Mouse (Mus musculus): ENCODE data around the gene Tcf21. TPM values are rescaled to one million over a fixed set of nuclear protein-coding genes. Genes with fewer than 3 reads are reported as not detected.
A peak's percentile ranks its signal among the peaks of the same experiment; 100 is the strongest.

Gene Tcf21
- polyA plus RNA-seq, 1 experiment from 2014 or later, result 0.71 TPM

GRCm38 (mm10) chr10:22822486-22822885 lies 2.5 kb upstream of the Tcf21 start:
- WGBS, result 15% methylated on average over 5 of the region's 5 CpGs
- H3K27ac ChIP-seq, result no peak overlapping the region
- no peak overlapping the region for H3K4me3 ChIP-seq
- DNase-seq (ENCODE audit: low spot score), result no peak
- H3K9me3 ChIP-seq (replicated peaks), result no peaks in the 10 kb centered on the region
- no peaks in the 10 kb centered on the region for H3K36me3 ChIP-seq
- peaks cover 20% of the 10 kb centered on the region for H3K4me1 ChIP-seq
- peaks cover 87% of the 10 kb centered on the region for H3K27me3 ChIP-seq (ENCODE audit: low read depth, poor library complexity, severe bottlenecking)

GRCm38 (mm10) chr10:22821709-22822108 lies 1.7 kb upstream of the Tcf21 start:
- Histone ChIP-seq H3K9me3 (replicated peaks) (no peaks in the 10 kb centered on the region), H3K27me3 (ENCODE audit: low read depth, poor library complexity, severe bottlenecking) (peaks cover 92% of the 10 kb centered on the region), H3K4me3 (no peak overlapping the region), H3K4me1 (peaks cover 20% of the 10 kb centered on the region), H3K36me3 (no peaks in the 10 kb centered on the region), H3K27ac (no peak overlapping the region)
- WGBS, result 2% methylated on average over 5 of the region's 5 CpGs
- no peak for DNase-seq (ENCODE audit: low spot score)

DNA sequence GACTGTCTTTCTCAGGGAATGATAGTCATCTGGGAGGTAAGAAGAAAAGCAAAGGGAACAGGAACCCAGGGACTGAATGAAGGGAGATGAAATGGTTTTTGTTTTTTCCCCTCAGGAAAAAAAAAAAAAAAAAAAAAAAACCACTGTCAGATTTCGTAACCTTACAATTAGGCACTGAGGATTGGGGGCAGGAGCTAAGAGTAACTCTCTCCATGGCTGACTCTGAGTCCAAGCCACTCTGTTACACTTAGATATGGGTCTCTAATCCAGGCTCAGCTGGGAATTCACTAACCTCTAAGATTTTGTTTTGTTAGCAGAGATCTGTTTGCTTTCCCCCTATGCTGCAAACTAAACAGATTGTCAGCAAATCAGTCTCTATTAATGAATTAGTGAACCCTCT lies 1.3 kb upstream of the Tcf21 start:
- Histone ChIP-seq H3K36me3 (no peaks in the 10 kb centered on the region), H3K4me3 (no peak overlapping the region), H3K27ac (no peak overlapping the region), H3K27me3 (ENCODE audit: low read depth, poor library complexity, severe bottlenecking) (peaks cover 96% of the 10 kb centered on the region), H3K4me1 (peaks cover 24% of the 10 kb centered on the region), H3K9me3 (replicated peaks) (no peaks in the 10 kb centered on the region)
- no peak for DNase-seq (ENCODE audit: low spot score)
- WGBS, result 6% methylated on average over 1 of the region's 1 CpGs

DNA sequence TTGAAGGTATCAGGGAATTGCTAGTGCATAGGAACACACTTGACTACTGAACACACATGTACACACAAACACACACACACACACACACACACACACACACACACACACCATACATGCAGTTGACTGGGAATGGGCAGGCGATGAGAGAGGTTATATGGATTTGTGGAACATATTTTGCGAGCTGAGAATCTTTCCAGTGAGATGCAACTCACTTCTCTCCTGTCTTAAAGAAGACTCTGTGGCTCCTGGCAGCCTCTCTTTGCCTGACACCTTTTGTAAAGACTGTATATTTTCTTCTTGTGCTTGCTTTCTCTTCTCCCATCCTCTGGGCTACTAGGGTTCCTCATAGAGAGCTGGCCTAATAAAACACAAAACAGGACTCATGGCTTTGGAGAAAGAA lies 867 bp upstream of the Tcf21 start:
- H3K9me3 ChIP-seq (replicated peaks), result no peaks in the 10 kb centered on the region
- H3K27me3 ChIP-seq (ENCODE audit: low read depth, poor library complexity, severe bottlenecking), result peaks cover 96% of the 10 kb centered on the region
- H3K36me3 ChIP-seq, result no peaks in the 10 kb centered on the region
- DNase-seq (ENCODE audit: low spot score), result no peak
- no peak overlapping the region for H3K27ac ChIP-seq
- WGBS, result 19% methylated on average over 2 of the region's 2 CpGs
- peaks cover 25% of the 10 kb centered on the region for H3K4me1 ChIP-seq
- H3K4me3 ChIP-seq, result no peak overlapping the region

DNA sequence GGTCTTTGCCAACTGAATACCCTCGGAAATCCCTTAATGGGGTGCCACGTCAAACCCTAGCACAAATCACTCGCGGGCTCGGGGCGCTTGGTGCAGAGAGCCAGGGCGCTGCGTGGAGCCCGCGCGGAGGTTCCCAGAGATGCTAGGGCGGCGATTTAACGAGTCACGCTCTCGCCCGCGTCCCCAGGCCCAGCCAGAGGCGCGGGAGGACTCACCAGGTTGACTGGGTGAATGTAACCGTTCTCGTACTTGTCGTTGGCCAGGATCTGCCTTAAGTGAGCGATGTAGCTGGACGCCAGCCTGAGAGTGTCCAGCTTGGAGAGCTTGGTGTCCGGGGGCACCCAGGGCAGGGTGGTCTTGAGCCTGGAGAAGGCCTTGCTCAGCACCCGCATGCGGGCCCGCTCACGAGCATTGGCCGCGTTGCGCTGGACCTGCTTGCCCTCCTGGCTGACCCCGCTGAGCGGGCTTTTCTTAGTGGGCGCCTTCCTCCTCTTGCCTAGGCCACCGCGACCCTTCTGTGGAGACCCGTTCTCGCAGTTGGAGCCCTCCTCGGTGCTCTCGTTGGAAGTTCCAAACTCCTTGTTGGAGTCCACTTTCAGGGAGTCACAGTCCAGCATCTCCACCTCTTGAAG lies 619 bp downstream of the Tcf21 start:
- Histone ChIP-seq H3K4me1 (peaks cover 29% of the 10 kb centered on the region), H3K9me3 (replicated peaks) (no peaks in the 10 kb centered on the region), H3K27ac (0 out of 2 replicates have a peak overlapping the region, but pooled peaks have one; percentile 34), H3K27me3 (ENCODE audit: low read depth, poor library complexity, severe bottlenecking) (peaks cover 96% of the 10 kb centered on the region), H3K36me3 (no peaks in the 10 kb centered on the region), H3K4me3 (peak overlapping the region; percentile 44)
- WGBS, result under 1% methylated on average over 42 of the region's 42 CpGs
- DNase-seq (ENCODE audit: low spot score), result peak; percentile 67

DNA sequence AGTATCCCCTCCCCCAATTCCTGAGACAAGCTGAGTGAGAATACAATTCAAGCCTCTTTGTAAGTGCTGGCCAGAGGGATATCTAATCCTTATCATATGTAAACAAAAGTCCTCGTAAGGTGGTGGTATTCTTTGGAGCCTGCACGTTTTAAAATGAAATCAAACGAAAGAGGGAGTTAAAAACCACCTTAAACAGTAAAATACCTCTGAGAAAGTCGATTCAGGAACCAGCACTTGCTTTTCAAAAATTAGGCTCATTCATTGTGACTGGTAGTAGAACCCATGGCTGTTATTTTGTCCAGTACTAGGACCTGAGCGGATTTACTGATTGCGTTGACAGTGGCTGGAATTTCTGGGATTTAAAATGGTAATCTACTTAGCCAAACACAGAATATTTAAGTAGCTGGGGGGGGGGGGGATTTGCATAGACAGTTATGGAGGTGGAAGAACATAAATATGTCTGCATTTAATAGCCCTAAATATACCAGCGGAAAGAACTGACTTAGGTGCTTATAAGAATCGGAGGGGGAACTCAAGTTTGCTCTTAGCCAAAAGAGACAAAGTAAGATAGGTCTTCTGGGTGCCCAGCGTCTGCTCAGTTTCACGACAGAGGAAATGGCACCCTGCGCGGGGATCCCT lies 1.3 kb downstream of the Tcf21 start:
- no peaks in the 10 kb centered on the region for H3K36me3 ChIP-seq
- peaks cover 36% of the 10 kb centered on the region for H3K4me1 ChIP-seq
- H3K4me3 ChIP-seq, result peak overlapping the region; percentile 44
- DNase-seq (ENCODE audit: low spot score), result no peak
- H3K27me3 ChIP-seq (ENCODE audit: low read depth, poor library complexity, severe bottlenecking), result peaks cover 96% of the 10 kb centered on the region
- 0 out of 2 replicates have a peak overlapping the region, but pooled peaks have one; percentile 34 for H3K27ac ChIP-seq
- WGBS, result 1% methylated on average over 12 of the region's 12 CpGs
- no peaks in the 10 kb centered on the region for H3K9me3 ChIP-seq (replicated peaks)

DNA sequence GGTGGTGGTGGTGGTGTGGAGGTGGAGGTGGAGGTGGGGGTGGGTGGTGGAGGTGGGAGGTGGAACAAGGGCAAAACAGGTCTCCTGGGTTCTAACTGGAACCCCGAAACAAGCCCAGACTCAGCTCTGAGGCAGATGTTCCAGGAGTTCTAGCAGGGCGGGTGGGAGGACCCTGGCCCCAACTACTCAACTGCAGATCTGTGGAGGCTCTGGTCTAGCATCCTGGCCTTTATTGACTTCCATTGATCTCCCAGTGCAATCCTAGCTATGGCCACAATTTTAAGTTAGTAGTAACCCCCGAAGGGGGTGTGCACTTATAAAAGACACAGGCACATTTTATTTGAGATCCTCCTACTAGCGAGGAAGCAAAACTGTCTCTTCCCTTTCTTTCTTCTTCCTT lies 2.0 kb downstream of the Tcf21 start:
- no peak for DNase-seq (ENCODE audit: low spot score)
- H3K27ac ChIP-seq, result no peak overlapping the region
- no peaks in the 10 kb centered on the region for H3K36me3 ChIP-seq
- peaks cover 42% of the 10 kb centered on the region for H3K4me1 ChIP-seq
- no peaks in the 10 kb centered on the region for H3K9me3 ChIP-seq (replicated peaks)
- peaks cover 96% of the 10 kb centered on the region for H3K27me3 ChIP-seq (ENCODE audit: low read depth, poor library complexity, severe bottlenecking)
- H3K4me3 ChIP-seq, result peak overlapping the region; percentile 17; the same call in 1 of the 2 replicates
- 3% methylated on average over 4 of the region's 4 CpGs for WGBS

GRCm38 (mm10) chr10:22817561-22817960 lies 2.4 kb downstream of the Tcf21 start:
- H3K27me3 ChIP-seq (ENCODE audit: low read depth, poor library complexity, severe bottlenecking), result peaks cover 96% of the 10 kb centered on the region
- peak; percentile 59 for DNase-seq (ENCODE audit: low spot score)
- H3K27ac ChIP-seq, result no peak overlapping the region
- peaks cover 42% of the 10 kb centered on the region for H3K4me1 ChIP-seq
- no peaks in the 10 kb centered on the region for H3K9me3 ChIP-seq (replicated peaks)
- peak overlapping the region; percentile 17; the same call in 1 of the 2 replicates for H3K4me3 ChIP-seq
- WGBS, result 1% methylated on average over 18 of the region's 18 CpGs
- no peaks in the 10 kb centered on the region for H3K36me3 ChIP-seq

DNA sequence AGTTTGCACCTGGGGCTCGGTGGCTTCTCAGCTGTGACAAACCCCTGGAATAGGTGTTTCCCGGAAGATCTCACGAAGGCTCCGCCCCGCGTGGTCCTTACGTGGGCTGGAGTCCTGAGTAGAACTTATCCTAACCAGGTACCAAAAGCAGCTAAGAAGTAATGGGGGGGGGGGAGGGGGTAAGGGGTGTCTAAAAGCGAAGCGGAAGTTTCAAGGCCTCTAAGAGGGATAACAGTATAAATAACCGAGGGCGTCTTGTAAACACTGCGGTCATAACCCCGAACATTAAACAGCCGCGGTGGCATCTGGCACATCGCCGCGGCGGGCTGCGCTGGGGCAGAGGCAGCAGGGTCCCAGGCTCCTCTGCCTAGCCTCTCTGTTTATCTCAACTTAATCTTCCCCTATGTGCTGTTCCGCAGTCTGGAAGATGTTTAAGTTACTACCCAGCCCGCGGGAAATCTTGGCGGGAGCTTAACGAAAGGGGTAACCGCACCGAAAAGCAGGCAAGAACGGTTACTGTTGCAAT lies 3.7 kb downstream of the Tcf21 start:
- no peak overlapping the region for H3K27ac ChIP-seq
- peak; percentile 59 for DNase-seq (ENCODE audit: low spot score)
- WGBS, result under 1% methylated on average over 28 of the region's 28 CpGs

DNA sequence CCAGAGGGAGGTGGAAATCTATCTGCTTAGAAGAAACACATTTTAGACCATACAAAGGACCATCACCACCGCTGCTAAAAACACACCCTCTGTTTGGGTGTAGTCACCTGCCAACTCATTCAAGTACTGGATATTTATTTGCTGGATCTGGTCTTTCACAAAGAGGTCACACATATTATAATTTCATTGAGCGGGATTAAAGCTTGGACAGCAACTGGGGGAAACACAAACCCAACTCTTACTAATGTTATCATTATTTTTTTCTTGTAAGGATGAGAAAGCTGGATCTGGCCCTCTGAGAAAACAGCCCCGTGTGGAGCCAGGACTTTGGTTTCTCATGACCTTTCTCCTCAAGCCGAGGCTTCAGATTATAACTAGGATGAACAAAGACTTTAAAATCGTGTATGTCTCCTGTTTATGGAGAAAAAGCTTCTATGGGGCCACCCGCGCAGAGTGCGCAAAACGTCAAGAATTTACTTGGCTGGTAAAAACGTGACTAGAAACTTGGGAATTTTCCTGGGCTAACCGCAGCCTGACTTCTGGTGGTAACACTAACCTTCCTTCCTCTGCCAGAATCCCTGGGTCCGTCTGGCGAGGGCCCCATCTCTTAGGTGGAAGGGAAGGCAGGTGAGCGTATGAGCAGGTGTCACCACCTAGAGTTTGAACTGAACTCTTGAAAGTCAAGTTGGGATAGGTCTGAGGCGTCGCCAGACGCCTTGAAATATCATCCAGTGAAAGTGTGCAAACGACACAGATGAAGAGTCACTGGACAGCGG lies 4.3 kb downstream of the Tcf21 start:
- 2% methylated on average over 19 of the region's 19 CpGs for WGBS
- Histone ChIP-seq H3K36me3 (no peaks in the 10 kb centered on the region), H3K4me3 (no peak overlapping the region), H3K4me1 (peaks cover 35% of the 10 kb centered on the region), H3K9me3 (replicated peaks) (no peaks in the 10 kb centered on the region), H3K27me3 (ENCODE audit: low read depth, poor library complexity, severe bottlenecking) (peaks cover 94% of the 10 kb centered on the region), H3K27ac (no peak overlapping the region)
- DNase-seq (ENCODE audit: low spot score), result no peak

More for the DNA sequence above, 3.7 kb downstream of the Tcf21 start:
- Histone ChIP-seq H3K4me1 (peaks cover 35% of the 10 kb centered on the region), H3K4me3 (peak overlapping the region; percentile 17; the same call in 1 of the 2 replicates), H3K9me3 (replicated peaks) (no peaks in the 10 kb centered on the region), H3K36me3 (no peaks in the 10 kb centered on the region), H3K27me3 (ENCODE audit: low read depth, poor library complexity, severe bottlenecking) (peaks cover 96% of the 10 kb centered on the region)

DNA sequence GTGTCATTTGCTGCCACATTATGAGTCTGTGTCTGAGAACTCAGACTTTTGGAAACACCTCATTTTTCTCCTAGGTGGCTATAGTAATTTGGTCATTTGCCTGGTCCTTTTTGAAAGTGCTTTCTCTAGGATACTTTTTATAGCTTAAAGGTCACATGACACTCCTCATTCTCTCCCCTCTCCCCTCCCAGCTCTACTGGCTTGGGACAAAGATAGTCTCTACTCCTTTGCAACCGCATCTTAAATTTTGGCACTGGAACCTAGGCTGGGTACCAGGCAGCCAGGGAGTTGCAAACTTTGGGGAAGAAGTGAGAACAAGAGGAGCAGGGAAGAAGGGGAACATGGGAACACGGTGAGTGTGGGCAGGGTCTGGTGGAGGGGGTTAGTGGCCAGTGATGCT lies 5.2 kb downstream of the Tcf21 start:
- DNase-seq (ENCODE audit: low spot score), result no peak
- peaks cover 30% of the 10 kb centered on the region for H3K4me1 ChIP-seq
- WGBS, result 2% methylated on average over 2 of the region's 2 CpGs
- H3K4me3 ChIP-seq, result no peak overlapping the region
- no peaks in the 10 kb centered on the region for H3K9me3 ChIP-seq (replicated peaks)
- H3K27me3 ChIP-seq (ENCODE audit: low read depth, poor library complexity, severe bottlenecking), result peaks cover 94% of the 10 kb centered on the region
- H3K27ac ChIP-seq, result no peak overlapping the region
- H3K36me3 ChIP-seq, result no peaks in the 10 kb centered on the region

- peaks cover 25% of the 10 kb centered on the region for H3K4me1 ChIP-seq
- H3K27ac ChIP-seq, result no peak overlapping the region
- 0% methylated on average over 4 of the region's 8 CpGs for WGBS
- no peak for DNase-seq (ENCODE audit: low spot score)
- H3K27me3 ChIP-seq (ENCODE audit: low read depth, poor library complexity, severe bottlenecking), result peaks cover 93% of the 10 kb centered on the region
- no peaks in the 10 kb centered on the region for H3K36me3 ChIP-seq
- H3K9me3 ChIP-seq (replicated peaks), result no peaks in the 10 kb centered on the region
- peak overlapping the region; percentile 44; the same call in 1 of the 2 replicates for H3K4me3 ChIP-seq
Measured at GRCm38 (mm10) chr10:22814294-22814693, 5.7 kb downstream of the Tcf21 start.
